Mouse (Mus musculus): Measurements from ENCODE around the gene Odf4. TPM values are rescaled to one million over a fixed set of nuclear protein-coding genes. Genes with fewer than 3 reads are reported as not detected.

Gene Odf4
- polyA plus RNA-seq, 1 experiment from 2014 or later, result not detected

DNA sequence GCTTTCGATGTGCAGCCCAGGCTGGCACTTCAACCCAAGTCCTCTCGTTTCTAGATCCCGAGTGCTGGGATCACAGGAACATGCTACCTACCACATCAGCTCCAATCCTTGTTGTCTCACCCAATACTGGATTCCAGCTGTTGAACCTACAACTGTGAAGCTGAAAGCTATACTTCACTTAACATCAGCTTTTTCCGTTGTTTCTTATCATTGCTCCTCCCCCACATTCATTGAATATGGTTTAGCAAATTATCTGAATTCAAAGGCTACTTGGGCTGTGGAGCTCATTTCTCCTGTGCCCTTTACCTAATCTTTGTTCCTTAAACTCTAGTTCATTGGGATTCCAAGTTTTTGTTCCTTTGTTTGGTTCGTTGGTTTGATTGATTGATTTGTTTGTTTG is 48.1 kb downstream of the Odf4 start:
- Histone ChIP-seq H3K27me3 (ENCODE audit: insufficient read depth, poor library complexity, severe bottlenecking) (no peaks in the 10 kb centered on the region), H3K4me3 (no peak overlapping the region), H3K36me3 (no peaks in the 10 kb centered on the region), H3K9me3 (no peaks in the 10 kb centered on the region), H3K4me1 (replicated peaks) (peaks cover 3% of the 10 kb centered on the region; the same call in 1 of the 2 replicates), H3K27ac (no peak overlapping the region)
- 91% methylated on average over 5 of the region's 5 CpGs for WGBS
- no peak for DNase-seq (ENCODE audit: low spot score)

DNA sequence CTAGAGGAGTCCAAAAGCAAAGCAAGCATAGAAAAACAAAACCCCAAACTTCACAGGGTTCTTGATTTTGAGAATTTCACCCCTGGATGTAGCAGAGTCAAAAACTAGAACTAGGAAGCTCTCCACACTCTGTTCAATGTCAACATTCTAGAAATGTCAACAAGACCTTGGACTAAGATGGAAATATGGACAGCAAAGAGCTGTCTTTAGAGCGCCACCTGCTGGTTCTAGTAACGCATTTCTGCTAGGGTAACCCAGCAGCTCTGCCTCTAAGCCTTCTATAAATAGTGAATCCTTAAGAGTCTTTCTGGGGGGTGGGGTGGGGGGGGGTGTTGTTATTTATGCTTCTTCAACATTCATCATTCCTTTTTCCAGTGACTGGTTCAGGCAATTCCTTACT is 52.0 kb downstream of the Odf4 start:
- Histone ChIP-seq H3K9me3 (no peaks in the 10 kb centered on the region), H3K27me3 (ENCODE audit: insufficient read depth, poor library complexity, severe bottlenecking) (no peaks in the 10 kb centered on the region), H3K36me3 (no peaks in the 10 kb centered on the region), H3K4me1 (replicated peaks) (peaks cover 5% of the 10 kb centered on the region; the same call in 1 of the 2 replicates), H3K27ac (no peak overlapping the region), H3K4me3 (no peak overlapping the region)
- DNase-seq (ENCODE audit: low spot score), result peak; percentile 49
- 1% methylated on average over 2 of the region's 2 CpGs for WGBS

Other genes starting within 250 kb of the Odf4 start
- gene Myh10, start 235.5 kb downstream of the Odf4 start, polyA plus RNA-seq (2016; fragmentation: Nextera tagmentation; extraction: Ambion mirVana), result 111 and 143 TPM in 2 replicates
- 56.3 and 57.7 TPM in 2 replicates for gene Ndel1, start 55.2 kb downstream of the Odf4 start, polyA plus RNA-seq (2016; fragmentation: Nextera tagmentation; extraction: Ambion mirVana)
- gene Rnf222, start 38.5 kb downstream of the Odf4 start, polyA plus RNA-seq (2016; fragmentation: Nextera tagmentation; extraction: Ambion mirVana), result 0.07 TPM in 1 of 2 replicates, not detected in the other
- gene Rpl26, start 25.5 kb downstream of the Odf4 start, polyA plus RNA-seq (2016; fragmentation: Nextera tagmentation; extraction: Ambion mirVana), result 904 and 972 TPM in 2 replicates
- 7.9 and 8.6 TPM in 2 replicates for gene Arhgef15, start 30.4 kb upstream of the Odf4 start, polyA plus RNA-seq (2016; fragmentation: Nextera tagmentation; extraction: Ambion mirVana)
- 2.0 and 2.5 TPM in 2 replicates for gene Slc25a35, start 41.0 kb upstream of the Odf4 start, polyA plus RNA-seq (2016; fragmentation: Nextera tagmentation; extraction: Ambion mirVana)
- 69.7 and 78.1 TPM in 2 replicates for gene Rangrf, start 48.1 kb upstream of the Odf4 start, polyA plus RNA-seq (2016; fragmentation: Nextera tagmentation; extraction: Ambion mirVana)
- gene Pfas, start 81.4 kb upstream of the Odf4 start, polyA plus RNA-seq (2016; fragmentation: Nextera tagmentation; extraction: Ambion mirVana), result 40.6 and 57.3 TPM in 2 replicates
- 89.8 and 90.9 TPM in 2 replicates for gene Ctc1, start 88.8 kb upstream of the Odf4 start, polyA plus RNA-seq (2016; fragmentation: Nextera tagmentation; extraction: Ambion mirVana)
- gene Aurkb, start 118.6 kb upstream of the Odf4 start, polyA plus RNA-seq (2016; fragmentation: Nextera tagmentation; extraction: Ambion mirVana), result 184 and 228 TPM in 2 replicates
- gene Borcs6, start 132.6 kb upstream of the Odf4 start, polyA plus RNA-seq (2016; fragmentation: Nextera tagmentation; extraction: Ambion mirVana), result 8.5 and 12.6 TPM in 2 replicates
- 56.6 and 57.6 TPM in 2 replicates for gene Tmem107, start 143.7 kb upstream of the Odf4 start, polyA plus RNA-seq (2016; fragmentation: Nextera tagmentation; extraction: Ambion mirVana)
- gene Vamp2, start 161.4 kb upstream of the Odf4 start, polyA plus RNA-seq (2016; fragmentation: Nextera tagmentation; extraction: Ambion mirVana), result 67.1 and 108 TPM in 2 replicates
- gene Per1, start 168.1 kb upstream of the Odf4 start, polyA plus RNA-seq (2016; fragmentation: Nextera tagmentation; extraction: Ambion mirVana), result 7.8 and 9.8 TPM in 2 replicates
- 0.14 and 0.48 TPM in 2 replicates for gene Hes7, start 193.3 kb upstream of the Odf4 start, polyA plus RNA-seq (2016; fragmentation: Nextera tagmentation; extraction: Ambion mirVana)
- 0.13 TPM in 1 of 2 replicates, not detected in the other for gene 9130213A22Rik, start 195.5 kb upstream of the Odf4 start, polyA plus RNA-seq (2016; fragmentation: Nextera tagmentation; extraction: Ambion mirVana)
- gene Aloxe3, start 198.8 kb upstream of the Odf4 start, polyA plus RNA-seq (2016; fragmentation: Nextera tagmentation; extraction: Ambion mirVana), result 0.22 TPM in 1 of 2 replicates, not detected in the other
- gene Alox12b, start 229.9 kb upstream of the Odf4 start, polyA plus RNA-seq (2016; fragmentation: Nextera tagmentation; extraction: Ambion mirVana), result not detected in 2 replicates

Measured in hindbrain, embryonic 10.5 days (tissue).